Mouse (Mus musculus) urinary bladder, postnatal 10 days (tissue): ENCODE results near the gene Gmds.

Experiments used
- DNase-seq: peaks from one replicate; pipeline ENCODE4 v3.0.0; 2022; ENCODE audit warnings: low spot score

Gene Gmds

DNA sequence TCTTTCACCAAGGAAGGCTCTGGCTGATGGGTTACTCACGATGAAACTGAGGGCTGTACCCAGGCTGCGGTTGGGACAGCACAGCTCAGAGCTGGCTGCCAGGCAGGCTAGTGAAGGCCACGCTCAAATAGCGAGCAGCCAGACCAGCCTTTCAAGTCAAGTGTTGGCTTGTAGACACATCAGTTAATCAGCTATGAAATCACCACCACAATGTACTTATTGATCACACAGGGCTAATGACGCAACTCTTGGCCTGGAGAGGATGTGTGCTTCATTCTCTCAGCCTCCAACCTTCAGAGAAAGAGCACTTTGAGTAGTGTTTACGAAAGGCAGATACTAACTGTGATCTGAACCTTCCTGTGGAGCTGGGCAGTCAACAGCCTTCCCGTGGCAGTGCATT is 383.4 kb downstream of the Gmds start:
- no peak for DNase-seq

- no peak for DNase-seq
These were observed 393.8 kb downstream of the Gmds start for GRCm38 (mm10) chr13:31944676-31945210.

GRCm38 (mm10) chr13:31943482-31944275 is 394.9 kb downstream of the Gmds start:
- DNase-seq: no peak

DNA sequence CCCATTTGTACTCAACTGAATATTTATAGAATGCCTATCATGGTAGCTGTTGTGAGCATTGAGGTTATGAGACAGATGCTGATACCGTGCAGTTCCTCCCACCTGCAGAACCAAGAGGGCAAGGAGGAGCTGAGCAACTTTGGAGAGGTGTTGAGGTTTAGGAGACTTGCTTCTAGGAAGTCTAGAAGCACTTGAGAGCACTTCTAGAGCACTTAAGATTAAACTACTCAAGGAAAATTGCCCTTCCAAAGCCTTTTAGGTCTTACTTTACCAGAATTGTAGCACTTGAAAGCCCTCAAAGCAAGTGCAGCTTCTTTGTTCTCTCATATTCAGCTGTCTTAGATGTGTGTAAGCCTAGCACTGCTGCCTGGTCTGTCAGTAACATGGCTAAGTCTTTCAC is 409.2 kb downstream of the Gmds start:
- no peak for DNase-seq

DNA sequence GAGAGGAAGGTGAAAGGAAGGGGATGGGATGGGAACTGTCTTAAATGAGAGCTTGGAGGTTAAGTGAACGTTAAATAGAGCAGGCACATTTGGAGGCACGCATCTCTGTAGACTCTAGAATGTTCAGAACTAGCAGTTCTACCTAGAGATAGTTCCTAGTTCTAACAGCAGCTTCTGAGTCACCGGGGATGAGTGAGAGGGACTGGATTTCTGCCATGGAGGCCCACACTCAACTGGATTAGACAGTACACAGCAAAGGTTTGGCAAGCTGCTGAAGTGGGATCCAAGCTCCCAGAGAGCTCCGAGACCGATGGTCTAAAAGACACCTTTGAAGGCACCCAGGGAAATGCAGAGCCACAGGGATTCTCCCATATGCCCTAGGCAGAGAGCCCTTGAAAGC is 411.9 kb downstream of the Gmds start:
- no peak for DNase-seq

DNA sequence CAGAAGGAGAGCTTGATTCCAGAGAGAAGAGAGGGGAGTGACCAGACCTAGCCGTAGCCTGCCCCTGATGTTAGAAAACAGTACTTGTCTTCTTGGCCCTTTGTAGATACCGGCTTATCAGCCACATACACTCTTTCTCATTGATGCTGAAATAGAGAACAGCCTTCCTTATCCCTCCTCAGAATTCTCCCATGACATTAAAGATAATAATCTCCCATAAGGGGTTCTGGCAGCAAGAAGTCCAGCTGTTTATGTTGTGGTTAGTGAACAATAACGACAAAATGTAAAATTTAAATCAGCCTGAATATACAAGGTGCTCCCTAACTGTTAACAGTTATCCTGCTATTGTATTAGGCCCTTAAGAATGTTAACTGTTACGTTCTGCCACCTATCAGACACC is 414.0 kb downstream of the Gmds start:
- no peak for DNase-seq

- DNase-seq: no peak
These were observed 418.8 kb downstream of the Gmds start for GRCm38 (mm10) chr13:31919716-31920115.

DNA sequence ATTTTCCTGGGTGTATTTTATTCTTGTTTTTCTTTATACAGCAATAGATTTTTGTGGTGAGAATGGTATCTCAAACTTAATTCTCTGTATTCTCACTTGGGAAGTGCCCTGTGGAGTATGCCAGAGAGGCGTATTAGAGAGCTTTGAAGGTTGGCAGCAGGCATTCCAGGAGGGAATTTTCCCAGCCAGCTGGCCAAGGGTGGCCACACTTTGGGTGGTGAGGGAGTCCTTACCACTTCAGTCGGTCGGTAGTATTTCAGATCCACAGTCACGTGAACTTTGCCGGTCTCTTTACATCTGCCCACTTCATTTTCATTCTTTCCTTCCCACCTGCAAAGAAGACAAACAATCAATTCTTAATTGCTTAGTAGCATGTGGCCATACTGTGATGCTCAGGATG is 421.2 kb downstream of the Gmds start:
- no peak for DNase-seq

- no peak for DNase-seq
These were observed 422.8 kb downstream of the Gmds start for GRCm38 (mm10) chr13:31915748-31916147.

GRCm38 (mm10) chr13:31914901-31915587 is 423.5 kb downstream of the Gmds start:
- no peak for DNase-seq

DNA sequence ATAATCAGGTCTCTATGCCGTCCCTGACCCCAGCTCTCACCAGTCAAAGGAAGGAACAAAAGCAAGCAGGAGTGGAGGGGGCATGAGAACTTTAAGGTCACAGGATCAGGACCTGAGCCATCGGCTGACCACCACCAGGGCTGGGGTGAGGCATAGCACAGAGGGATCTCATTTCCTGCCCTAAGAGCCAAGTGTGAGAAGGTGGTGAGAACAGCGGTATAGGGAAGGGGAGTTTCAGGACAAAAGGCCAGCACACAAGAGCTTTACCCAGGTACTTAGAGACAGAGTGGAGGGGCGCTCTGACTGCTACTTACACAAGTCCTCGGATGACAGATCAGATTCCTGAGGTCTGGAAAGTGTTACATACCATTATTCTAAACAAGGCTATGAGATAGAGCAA is 426.6 kb downstream of the Gmds start:
- DNase-seq: no peak

DNA sequence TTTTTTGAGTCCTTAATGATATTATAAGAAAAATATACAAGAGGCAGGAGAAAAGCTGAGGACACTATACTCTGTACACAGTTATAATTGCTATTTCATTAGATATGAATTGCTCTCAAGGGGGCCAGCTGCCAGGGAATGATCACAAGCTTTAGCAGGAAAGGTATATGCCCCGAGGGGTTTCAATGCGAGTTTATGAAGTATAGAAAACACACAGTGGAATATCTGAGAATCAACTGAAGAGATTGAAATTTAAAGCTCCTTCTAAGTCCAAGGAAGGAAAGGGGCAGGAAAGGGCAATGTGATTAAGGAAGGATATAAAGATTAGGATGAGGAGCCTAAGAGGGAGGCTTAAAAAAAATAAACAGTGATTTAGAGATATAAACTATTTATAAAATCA is 427.2 kb downstream of the Gmds start:
- no peak for DNase-seq

- no peak for DNase-seq
These were observed 429.5 kb downstream of the Gmds start for GRCm38 (mm10) chr13:31909031-31909430.

- DNase-seq: no peak
These were observed 432.0 kb downstream of the Gmds start for GRCm38 (mm10) chr13:31906514-31906913.

- no peak for DNase-seq
These were observed 438.3 kb downstream of the Gmds start for GRCm38 (mm10) chr13:31900191-31900590.

GRCm38 (mm10) chr13:31899392-31899791 is 439.1 kb downstream of the Gmds start:
- DNase-seq: no peak

DNA sequence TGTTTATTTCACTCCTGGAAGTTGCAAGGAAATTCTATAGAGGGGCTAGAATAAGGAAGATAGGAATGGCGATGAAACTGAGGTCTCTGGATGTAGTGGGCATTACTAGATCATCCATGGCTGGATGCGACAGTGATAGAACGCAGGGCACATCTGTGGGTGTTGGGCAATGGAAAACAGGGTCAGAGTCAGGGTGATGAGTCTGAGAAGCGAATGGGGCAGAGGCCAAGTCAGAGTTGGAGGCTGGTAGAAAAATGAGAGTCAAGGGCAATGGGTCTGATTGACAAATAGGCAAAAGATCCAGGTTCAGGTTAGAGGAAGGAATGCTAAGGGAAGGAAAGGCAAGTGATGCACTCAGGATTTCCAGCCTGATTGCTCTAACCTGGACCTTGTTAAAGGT is 441.0 kb downstream of the Gmds start:
- DNase-seq: no peak

DNA sequence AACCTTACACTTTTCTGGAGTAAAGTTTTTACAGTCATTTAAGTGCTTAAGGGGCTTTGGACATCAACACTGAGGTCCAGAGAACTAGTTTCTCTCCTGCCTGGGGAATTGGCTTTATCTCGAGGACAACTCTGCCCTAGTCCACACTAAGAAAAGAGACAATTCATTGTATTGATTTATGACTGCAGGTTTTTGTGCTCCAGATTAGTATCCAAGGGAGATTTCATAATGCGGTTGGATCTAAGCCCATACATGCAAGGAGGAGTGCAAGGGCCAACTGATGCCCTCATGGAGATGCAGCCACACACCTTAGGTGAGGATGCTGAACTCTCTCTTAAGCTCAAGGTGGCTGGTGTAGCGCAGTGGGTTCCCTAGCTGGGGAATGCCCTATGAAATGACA is 444.0 kb downstream of the Gmds start:
- no peak for DNase-seq

DNA sequence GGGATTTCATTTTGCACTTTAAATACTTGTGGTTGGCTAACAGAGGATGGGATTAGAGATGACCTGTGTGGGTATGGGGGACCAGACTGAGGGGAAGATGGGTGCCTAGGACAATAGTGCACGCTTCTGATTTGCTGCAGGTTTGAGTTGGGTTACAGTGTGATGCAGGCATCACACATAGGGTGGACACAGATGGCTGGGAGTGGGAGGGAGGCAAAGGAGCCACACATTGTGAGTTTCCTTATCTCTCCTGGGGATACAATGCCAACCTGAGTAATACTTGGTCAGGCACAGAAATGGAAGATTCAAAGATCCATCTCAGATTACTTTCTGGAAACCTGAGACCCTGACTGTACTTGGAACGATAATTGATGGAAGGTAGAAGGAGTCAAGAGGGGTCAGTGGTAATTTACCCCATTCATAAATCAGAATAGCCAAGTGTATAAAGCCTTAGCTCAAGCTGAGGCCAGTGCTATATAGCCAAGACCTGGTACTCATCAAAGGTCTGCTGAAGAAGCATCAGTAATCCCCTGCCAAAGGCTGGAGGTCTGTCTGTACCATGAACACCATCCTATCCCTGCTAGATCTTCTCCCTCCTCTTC is 445.5 kb downstream of the Gmds start:
- DNase-seq: no peak

DNA sequence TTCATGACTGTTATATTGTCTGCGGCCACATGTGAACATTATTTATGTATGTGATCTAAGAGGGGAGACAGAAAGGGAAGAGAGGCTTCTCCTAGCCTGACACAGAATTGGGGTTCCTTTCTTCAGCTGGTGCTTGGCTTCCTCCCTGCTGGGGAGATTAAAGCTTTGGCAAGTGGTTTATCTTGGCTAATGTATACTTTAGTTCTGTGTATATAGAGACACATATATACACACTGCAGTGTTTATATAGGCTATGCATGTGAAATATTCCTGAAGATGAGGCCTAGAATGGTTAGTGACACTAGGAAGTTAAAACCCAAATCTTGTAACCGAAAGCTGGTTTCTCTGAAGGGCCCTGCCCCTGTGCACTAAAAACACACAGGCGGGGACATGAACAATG is 450.0 kb downstream of the Gmds start:
- DNase-seq: no peak

DNA sequence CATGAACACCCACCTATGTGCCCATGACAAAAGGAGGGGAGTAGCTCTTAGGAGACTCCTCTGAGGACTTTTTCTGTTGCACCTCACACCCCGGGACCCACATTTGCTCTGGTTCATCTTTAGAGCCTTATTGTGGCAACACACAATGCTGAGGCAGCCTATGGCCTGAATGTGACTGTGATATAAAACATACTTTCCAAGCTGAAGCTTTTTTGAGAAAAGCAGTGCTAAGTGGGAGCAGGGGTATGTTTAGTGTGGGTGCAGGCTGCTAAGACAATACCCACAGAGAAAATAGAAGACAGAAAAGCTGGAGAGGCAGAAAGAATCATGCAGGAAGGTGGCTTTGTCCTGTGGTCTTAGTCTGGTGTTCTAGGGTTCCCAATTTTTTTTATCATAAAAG is 452.8 kb downstream of the Gmds start:
- no peak for DNase-seq

DNA sequence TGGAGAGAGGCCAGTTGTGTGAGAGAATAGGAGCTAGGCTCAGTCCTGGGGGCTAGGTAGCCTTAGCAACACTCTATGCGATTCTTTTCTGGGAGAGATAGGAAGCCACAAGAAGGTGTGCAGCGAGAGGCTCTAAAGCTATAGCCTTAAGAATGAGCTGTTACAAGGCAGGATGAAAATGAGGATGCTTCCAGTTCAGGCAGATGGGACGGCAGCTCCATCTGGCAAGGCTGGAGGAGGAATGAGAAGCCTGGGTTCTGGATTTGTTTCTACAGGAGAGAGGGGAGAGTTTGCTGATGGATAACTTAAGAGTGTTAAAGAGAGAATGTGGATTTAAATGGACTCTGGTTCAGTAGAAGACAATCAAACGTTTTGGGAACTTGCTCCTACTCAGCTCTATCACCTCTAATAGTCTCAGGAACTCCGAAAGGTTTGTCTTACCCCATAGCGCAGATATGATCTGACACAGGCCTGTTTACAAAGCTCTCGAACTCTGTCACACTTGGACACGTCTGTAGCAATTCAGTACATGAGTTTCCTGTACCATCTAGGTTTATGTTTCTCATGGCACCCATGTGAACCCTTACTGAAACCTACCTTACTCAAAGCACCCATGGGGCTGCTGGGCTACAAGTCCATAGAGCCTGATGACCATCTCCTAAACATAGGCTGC is 459.6 kb downstream of the Gmds start:
- no peak for DNase-seq

- no peak for DNase-seq
These were observed 461.5 kb downstream of the Gmds start for GRCm38 (mm10) chr13:31877061-31877460.
